Mouse (Mus musculus): ENCODE data around the gene 4933406M09Rik. TPM values are rescaled to one million over a fixed set of nuclear protein-coding genes. Genes with fewer than 3 reads are reported as not detected.

4933406M09Rik gene
- polyA plus RNA-seq (2015; fragmentation: Nextera tagmentation; extraction: Ambion mirVana) = not detected in 2 replicates

DNA sequence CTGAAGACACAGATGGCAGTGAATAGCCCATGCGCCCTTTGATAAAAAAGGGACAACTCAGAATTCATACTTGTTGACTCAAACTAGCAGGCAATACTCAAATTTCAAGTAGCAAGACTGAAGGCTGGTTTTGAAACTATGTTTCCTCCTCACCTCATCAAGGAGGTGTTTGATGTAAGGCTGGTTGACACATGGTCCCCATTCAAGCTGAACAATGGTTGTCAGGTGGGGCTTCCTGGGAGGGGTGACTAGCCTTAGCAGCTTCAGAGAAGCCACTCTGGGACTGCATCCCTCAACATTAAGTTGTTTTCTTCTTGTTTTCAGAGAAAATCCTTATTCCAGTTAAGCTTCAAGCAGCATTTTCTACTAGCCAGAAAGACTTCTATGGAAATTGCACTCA lies at the start of gene 4933406M09Rik:
4933406M09Rik (plus strand) TSS at position 275 of the 400 bp plus-strand sequence.
- no peaks in the 10 kb centered on the region for H3K9me3 ChIP-seq
- H3K4me2 ChIP-seq = no peak within 1 kb of the TSS
- no peaks in the 10 kb centered on the region for H3K36me3 ChIP-seq
- H3K27ac ChIP-seq = no peak within 1 kb of the TSS
- H3K4me3 ChIP-seq = no peak within 1 kb of the TSS
- no peak for ATAC-seq (ENCODE audit: low FRiP score)
- H3K4me1 ChIP-seq (replicated peaks) = peaks cover 11% of the 10 kb centered on the region
- 94% methylated on average over 1 of the region's 1 CpGs for WGBS
- H3K27me3 ChIP-seq = no peaks in the 10 kb centered on the region
- H3K9ac ChIP-seq = no peak within 1 kb of the TSS

- Histone ChIP-seq H3K4me1 (replicated peaks) (peaks cover 23% of the 10 kb centered on the region), H3K27ac (no peak overlapping the region), H3K4me3 (no peak overlapping the region), H3K4me2 (no peak overlapping the region), H3K36me3 (no peaks in the 10 kb centered on the region), H3K9me3 (no peaks in the 10 kb centered on the region), H3K9ac (no peak overlapping the region), H3K27me3 (peaks cover 4% of the 10 kb centered on the region; the same call in 1 of the 2 replicates)
- 88% methylated on average over 11 of the region's 11 CpGs for WGBS
- no peak for ATAC-seq (ENCODE audit: low FRiP score)
Observed at GRCm38 (mm10) chr1:134336958-134337710, 48.6 kb upstream of the 4933406M09Rik start.

DNA sequence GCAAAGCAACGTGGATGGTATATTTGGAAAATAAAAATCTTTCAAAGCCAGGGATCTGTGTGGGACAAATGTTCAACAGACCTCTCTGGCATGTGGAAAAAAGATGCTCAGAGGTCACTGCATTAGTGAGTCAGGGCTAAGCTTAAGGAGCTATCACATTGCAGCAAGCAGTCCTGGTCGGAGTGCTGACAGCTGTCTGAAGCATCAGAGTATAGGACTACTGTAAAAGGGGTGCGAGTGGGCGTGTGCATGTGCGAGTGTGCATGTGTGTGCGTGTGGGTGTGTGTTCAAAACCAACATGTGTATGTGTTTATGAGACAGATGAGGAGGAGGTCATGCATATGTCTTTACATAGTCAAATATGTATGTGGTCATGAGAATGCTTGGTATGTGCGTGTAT lies 46.6 kb upstream of the 4933406M09Rik start:
- Histone ChIP-seq H3K36me3 (no peaks in the 10 kb centered on the region), H3K9me3 (no peaks in the 10 kb centered on the region), H3K9ac (no peak overlapping the region), H3K27me3 (peaks cover 4% of the 10 kb centered on the region; the same call in 1 of the 2 replicates), H3K4me2 (no peak overlapping the region), H3K4me3 (no peak overlapping the region), H3K4me1 (replicated peaks) (peaks cover 34% of the 10 kb centered on the region), H3K27ac (no peak overlapping the region)
- 95% methylated on average over 7 of the region's 7 CpGs for WGBS
- ATAC-seq (ENCODE audit: low FRiP score) = no peak

GRCm38 (mm10) chr1:134339757-134340619 lies 45.8 kb upstream of the 4933406M09Rik start:
- 95% methylated on average over 18 of the region's 18 CpGs for WGBS
- no peak overlapping the region for H3K4me3 ChIP-seq
- H3K4me2 ChIP-seq = no peak overlapping the region
- H3K9me3 ChIP-seq = no peaks in the 10 kb centered on the region
- H3K4me1 ChIP-seq (replicated peaks) = peaks cover 37% of the 10 kb centered on the region
- H3K9ac ChIP-seq = no peak overlapping the region
- no peaks in the 10 kb centered on the region for H3K36me3 ChIP-seq
- no peak for ATAC-seq (ENCODE audit: low FRiP score)
- peaks cover 4% of the 10 kb centered on the region; the same call in 1 of the 2 replicates for H3K27me3 ChIP-seq
- H3K27ac ChIP-seq = no peak overlapping the region

GRCm38 (mm10) chr1:134341641-134342277 lies 44.0 kb upstream of the 4933406M09Rik start:
- H3K27ac ChIP-seq = no peak overlapping the region
- H3K9ac ChIP-seq = no peak overlapping the region
- no peaks in the 10 kb centered on the region for H3K9me3 ChIP-seq
- H3K4me3 ChIP-seq = no peak overlapping the region
- H3K27me3 ChIP-seq = peaks cover 4% of the 10 kb centered on the region; the same call in 1 of the 2 replicates
- H3K36me3 ChIP-seq = peaks cover 12% of the 10 kb centered on the region
- WGBS = 78% methylated on average over 5 of the region's 5 CpGs
- no peak overlapping the region for H3K4me2 ChIP-seq
- H3K4me1 ChIP-seq (replicated peaks) = peaks cover 33% of the 10 kb centered on the region
- no peak for ATAC-seq (ENCODE audit: low FRiP score)

DNA sequence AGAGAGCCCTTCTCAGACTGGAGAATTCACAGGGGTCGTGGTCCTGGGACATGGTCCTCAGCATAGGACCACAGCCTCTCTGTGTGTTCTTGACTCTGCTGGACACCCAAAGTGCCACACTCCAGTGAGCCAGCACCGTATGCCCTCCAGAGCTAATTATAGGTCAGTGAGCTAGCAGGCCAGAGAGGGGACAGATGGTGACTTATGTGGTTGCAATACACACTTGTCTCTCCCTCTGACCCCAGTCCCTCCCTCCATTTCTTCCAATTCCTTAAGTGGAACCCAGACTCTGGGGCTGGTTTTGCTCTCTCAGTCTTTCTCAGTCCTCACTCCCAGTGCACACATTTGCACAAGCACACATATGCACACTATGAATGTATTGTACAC lies 43.5 kb upstream of the 4933406M09Rik start:
- 79% methylated on average over 2 of the region's 2 CpGs for WGBS
- Histone ChIP-seq H3K9ac (no peak overlapping the region), H3K27ac (no peak overlapping the region), H3K36me3 (peaks cover 16% of the 10 kb centered on the region), H3K4me2 (no peak overlapping the region), H3K4me1 (replicated peaks) (peaks cover 33% of the 10 kb centered on the region), H3K9me3 (no peaks in the 10 kb centered on the region), H3K4me3 (no peak overlapping the region), H3K27me3 (peaks cover 4% of the 10 kb centered on the region; the same call in 1 of the 2 replicates)
- no peak for ATAC-seq (ENCODE audit: low FRiP score)

DNA sequence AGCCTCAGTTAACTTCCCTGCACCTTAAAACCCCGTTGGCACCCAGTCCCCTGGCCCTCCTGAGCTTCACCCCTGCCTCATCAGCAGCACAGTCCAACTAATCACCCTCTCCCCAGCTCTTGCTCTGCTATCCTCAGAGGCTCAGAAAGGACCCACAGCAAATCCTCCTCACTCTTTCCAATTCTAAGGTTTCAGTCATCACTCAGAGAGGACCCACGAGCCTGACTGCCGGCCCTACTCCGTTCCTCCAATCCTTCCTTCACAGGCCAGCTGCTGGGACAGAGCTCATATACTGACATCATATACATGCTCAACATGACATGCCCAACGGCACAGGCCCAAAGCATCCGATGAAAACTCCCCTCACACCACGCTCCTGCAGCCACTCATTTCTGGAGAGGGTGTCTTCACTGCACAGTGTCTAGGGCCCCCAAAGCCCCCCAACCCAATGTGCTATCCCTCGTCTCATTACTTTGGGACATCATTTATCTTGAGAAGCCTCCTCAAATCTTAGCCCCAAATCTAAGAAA lies 42.9 kb upstream of the 4933406M09Rik start:
- Histone ChIP-seq H3K9ac (0 out of 2 replicates have a peak overlapping the region, but pooled peaks have one; percentile 15), H3K36me3 (peaks cover 20% of the 10 kb centered on the region), H3K4me3 (0 out of 2 replicates have a peak overlapping the region, but pooled peaks have one; percentile 1), H3K4me1 (replicated peaks) (peaks cover 33% of the 10 kb centered on the region), H3K27me3 (peaks cover 4% of the 10 kb centered on the region; the same call in 1 of the 2 replicates), H3K27ac (no peak overlapping the region), H3K9me3 (no peaks in the 10 kb centered on the region), H3K4me2 (peak overlapping the region; percentile 84)
- no peak for ATAC-seq (ENCODE audit: low FRiP score)
- 82% methylated on average over 8 of the region's 8 CpGs for WGBS

DNA sequence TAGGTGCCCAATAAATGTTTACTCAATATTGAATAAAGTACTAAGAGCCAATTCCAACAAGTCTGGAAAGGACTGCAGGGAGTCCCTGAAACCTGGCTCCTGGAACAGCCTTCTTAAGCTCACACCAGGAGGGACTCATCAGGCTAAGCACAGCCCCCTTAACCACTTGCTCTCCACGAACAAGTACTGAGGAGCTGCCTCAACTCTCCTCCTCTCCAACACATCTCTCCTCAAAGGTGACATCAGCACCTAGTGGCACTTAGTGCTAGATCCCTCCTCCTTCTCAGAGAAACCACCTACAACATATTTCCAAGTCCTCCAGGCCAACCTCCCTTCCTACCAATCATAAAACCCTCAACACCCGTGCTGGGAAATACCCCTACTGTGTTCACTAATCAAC lies 42.2 kb upstream of the 4933406M09Rik start:
- peaks cover 33% of the 10 kb centered on the region for H3K4me1 ChIP-seq (replicated peaks)
- peak overlapping the region; percentile 66 for H3K27ac ChIP-seq
- WGBS = 6% methylated on average over 2 of the region's 2 CpGs
- ATAC-seq (ENCODE audit: low FRiP score) = no peak
- peaks cover 23% of the 10 kb centered on the region for H3K36me3 ChIP-seq
- H3K4me2 ChIP-seq = peak overlapping the region; percentile 84
- no peaks in the 10 kb centered on the region for H3K9me3 ChIP-seq
- H3K9ac ChIP-seq = peak overlapping the region; percentile 80
- peak overlapping the region; percentile 56 for H3K4me3 ChIP-seq
- H3K27me3 ChIP-seq = peaks cover 4% of the 10 kb centered on the region; the same call in 1 of the 2 replicates

DNA sequence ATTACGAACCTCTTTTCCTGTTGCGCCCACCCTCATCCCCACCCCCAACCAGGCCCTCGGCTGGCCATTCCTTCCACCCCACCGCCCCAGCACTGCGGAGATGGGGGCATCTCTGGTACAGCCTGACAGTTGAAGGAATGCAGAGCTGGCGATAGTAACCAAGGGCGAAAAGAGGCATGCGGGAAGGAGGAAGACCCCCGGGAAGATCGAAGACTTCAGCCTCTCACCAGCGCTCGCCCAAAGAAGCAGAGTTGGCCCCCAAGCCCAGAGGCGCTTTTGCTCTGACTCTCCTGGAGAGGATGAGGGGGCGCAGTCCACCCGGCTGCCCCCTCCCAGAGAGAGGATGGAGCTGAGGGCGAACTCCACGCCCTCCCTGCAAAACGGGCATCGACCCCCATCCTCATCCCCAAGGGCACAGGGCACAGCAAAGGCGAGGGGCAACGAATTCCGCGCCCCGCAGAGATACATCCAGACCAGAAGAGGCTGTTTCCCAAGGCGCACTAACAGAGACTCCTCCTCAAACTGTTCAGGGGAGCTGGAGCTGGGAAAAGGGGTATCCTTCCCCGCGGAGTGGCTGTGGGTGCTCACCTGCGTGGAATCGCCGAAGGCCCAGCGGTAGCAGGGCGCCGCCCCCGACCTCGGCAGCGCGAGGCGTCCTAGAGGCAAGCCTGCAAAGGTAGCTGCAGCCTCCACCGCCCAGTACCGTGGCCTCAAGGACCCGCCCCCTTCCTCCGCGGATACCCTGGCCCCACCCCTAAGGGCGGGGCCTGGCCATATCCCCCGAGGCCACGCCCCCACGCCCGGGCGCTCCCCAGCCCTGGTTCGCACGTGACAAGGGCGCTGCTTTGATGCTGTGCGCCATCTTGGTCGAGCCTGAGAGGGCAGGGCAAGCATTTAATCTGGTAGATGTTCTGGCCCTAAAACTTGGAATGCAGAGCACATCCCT lies 41.5 kb upstream of the 4933406M09Rik start:
- peak overlapping the region; percentile 80 for H3K9ac ChIP-seq
- peak overlapping the region; percentile 84 for H3K4me2 ChIP-seq
- H3K9me3 ChIP-seq = no peaks in the 10 kb centered on the region
- H3K27ac ChIP-seq = peak overlapping the region; percentile 66
- peak; percentile 95 for ATAC-seq (ENCODE audit: low FRiP score)
- WGBS = 1% methylated on average over 54 of the region's 54 CpGs
- peaks cover 26% of the 10 kb centered on the region for H3K36me3 ChIP-seq
- peak overlapping the region; percentile 56 for H3K4me3 ChIP-seq
- H3K27me3 ChIP-seq = peaks cover 4% of the 10 kb centered on the region; the same call in 1 of the 2 replicates
- H3K4me1 ChIP-seq (replicated peaks) = peaks cover 33% of the 10 kb centered on the region

DNA sequence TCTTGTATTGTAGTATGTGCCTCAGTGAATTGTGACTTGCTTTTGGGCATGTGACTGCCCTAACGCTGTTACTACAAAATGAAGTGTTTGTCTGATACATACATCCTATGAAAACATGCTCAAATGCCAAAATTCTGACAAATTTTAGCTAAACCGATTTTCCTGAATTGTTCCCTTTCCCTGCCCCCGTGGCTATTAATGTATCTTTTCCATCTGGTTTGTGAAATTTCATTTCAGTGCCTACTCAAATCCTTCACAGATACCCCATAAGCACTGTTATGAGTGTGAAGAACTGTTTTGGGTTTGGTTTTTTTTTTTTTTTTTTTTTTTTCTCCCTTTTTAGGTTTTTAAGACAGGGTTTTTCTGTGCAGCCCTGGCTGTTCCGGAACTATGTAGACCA lies 40.7 kb upstream of the 4933406M09Rik start:
- H3K4me3 ChIP-seq = peak overlapping the region; percentile 56
- H3K9me3 ChIP-seq = no peaks in the 10 kb centered on the region
- peak overlapping the region; percentile 84 for H3K4me2 ChIP-seq
- peak overlapping the region; percentile 66; the same call in 1 of the 2 replicates for H3K27ac ChIP-seq
- no peak; the same call in 1 of the 2 replicates for ATAC-seq (ENCODE audit: low FRiP score)
- H3K27me3 ChIP-seq = peaks cover 4% of the 10 kb centered on the region; the same call in 1 of the 2 replicates
- 76% methylated on average over 4 of the region's 4 CpGs for WGBS
- H3K9ac ChIP-seq = no peak overlapping the region
- H3K4me1 ChIP-seq (replicated peaks) = peaks cover 33% of the 10 kb centered on the region
- H3K36me3 ChIP-seq = peaks cover 34% of the 10 kb centered on the region

- H3K4me2 ChIP-seq = no peak overlapping the region
- H3K9me3 ChIP-seq = no peaks in the 10 kb centered on the region
- no peaks in the 10 kb centered on the region for H3K27me3 ChIP-seq
- no peak overlapping the region for H3K4me3 ChIP-seq
- H3K36me3 ChIP-seq = peaks cover 61% of the 10 kb centered on the region
- H3K9ac ChIP-seq = no peak overlapping the region
- no peak overlapping the region for H3K27ac ChIP-seq
- 86% methylated on average over 9 of the region's 9 CpGs for WGBS
- no peak for ATAC-seq (ENCODE audit: low FRiP score)
- peaks cover 22% of the 10 kb centered on the region for H3K4me1 ChIP-seq (replicated peaks)
Observed at GRCm38 (mm10) chr1:134347791-134348190, 37.9 kb upstream of the 4933406M09Rik start.
